Mouse (Mus musculus): ENCODE measurements around the gene Bnc1. TPM values are rescaled to one million over a fixed set of nuclear protein-coding genes. Genes with fewer than 3 reads are reported as not detected.

Gene Bnc1
- polyA plus RNA-seq, 1 experiment, result 0.07 TPM

GRCm38 (mm10) chr7:81933601-81934266 is 58.4 kb downstream of the Bnc1 start:
- under 1% methylated on average over 91 of the region's 103 CpGs for WGBS
- Histone ChIP-seq H3K27ac (ENCODE audit: insufficient read depth, low read length) (peak overlapping the region; percentile 41), H3K36me3 (ENCODE audit: control insufficient read depth, insufficient read depth, low read length) (no peaks in the 10 kb centered on the region), H3K4me1 (ENCODE audit: control insufficient read depth, insufficient read depth, insufficient read length) (peaks cover 10% of the 10 kb centered on the region; the same call in 1 of the 2 replicates), H3K27me3 (ENCODE audit: control insufficient read depth, insufficient read depth, low read length) (peaks cover 18% of the 10 kb centered on the region), H3K4me3 (ENCODE audit: extremely low read depth, insufficient read depth, insufficient read length) (peak overlapping the region; percentile 66)
- TF ChIP-seq CTCF (IDR thresholded peaks at IDR 0.05; ENCODE audit: extremely low read depth, insufficient read depth, insufficient read length, insufficient replicate concordance) (no peak), POLR2A (IDR thresholded peaks at IDR 0.05; ENCODE audit: low read depth, low read length) (no peak)
- peak in 1 of 2 experiments; percentile 13 for DNase-seq (ENCODE audit: low read depth in 1 of 2, low spot score in 2 of 2)

- no peaks in the 10 kb centered on the region for H3K36me3 ChIP-seq (ENCODE audit: control insufficient read depth, insufficient read depth, low read length)
- peak overlapping the region; percentile 66 for H3K4me3 ChIP-seq (ENCODE audit: extremely low read depth, insufficient read depth, insufficient read length)
- peaks cover 18% of the 10 kb centered on the region for H3K27me3 ChIP-seq (ENCODE audit: control insufficient read depth, insufficient read depth, low read length)
- 0 out of 2 replicates have a peak overlapping the region, but pooled peaks have one; percentile 0 for H3K27ac ChIP-seq (ENCODE audit: insufficient read depth, low read length)
- peaks cover 10% of the 10 kb centered on the region; the same call in 1 of the 2 replicates for H3K4me1 ChIP-seq (ENCODE audit: control insufficient read depth, insufficient read depth, insufficient read length)
- 11% methylated on average over 23 of the region's 23 CpGs for WGBS
- DNase-seq (ENCODE audit: low read depth in 1 of 2, low spot score in 2 of 2), result no peak
- no peak for TF ChIP-seq CTCF (IDR thresholded peaks at IDR 0.05; ENCODE audit: extremely low read depth, insufficient read depth, insufficient read length, insufficient replicate concordance)
- no peak for TF ChIP-seq POLR2A (IDR thresholded peaks at IDR 0.05; ENCODE audit: low read depth, low read length)
Observed at GRCm38 (mm10) chr7:81933061-81933600, 59.0 kb downstream of the Bnc1 start.

- no peak overlapping the region for H3K4me3 ChIP-seq (ENCODE audit: extremely low read depth, insufficient read depth, insufficient read length)
- peaks cover 18% of the 10 kb centered on the region for H3K27me3 ChIP-seq (ENCODE audit: control insufficient read depth, insufficient read depth, low read length)
- no peak for DNase-seq (ENCODE audit: low read depth in 1 of 2, low spot score in 2 of 2)
- 53% methylated on average over 5 of the region's 5 CpGs for WGBS
- H3K4me1 ChIP-seq (ENCODE audit: control insufficient read depth, insufficient read depth, insufficient read length), result peaks cover 10% of the 10 kb centered on the region; the same call in 1 of the 2 replicates
- TF ChIP-seq POLR2A (IDR thresholded peaks at IDR 0.05; ENCODE audit: low read depth, low read length) (no peak), CTCF (IDR thresholded peaks at IDR 0.05; ENCODE audit: extremely low read depth, insufficient read depth, insufficient read length, insufficient replicate concordance) (no peak)
- no peaks in the 10 kb centered on the region for H3K36me3 ChIP-seq (ENCODE audit: control insufficient read depth, insufficient read depth, low read length)
- H3K27ac ChIP-seq (ENCODE audit: insufficient read depth, low read length), result no peak overlapping the region
Observed at GRCm38 (mm10) chr7:81932521-81933045, 59.5 kb downstream of the Bnc1 start.

GRCm38 (mm10) chr7:81928998-81929397 is 63.1 kb downstream of the Bnc1 start:
- TF ChIP-seq CTCF (IDR thresholded peaks at IDR 0.05; ENCODE audit: extremely low read depth, insufficient read depth, insufficient read length, insufficient replicate concordance) (no peak), POLR2A (IDR thresholded peaks at IDR 0.05; ENCODE audit: low read depth, low read length) (no peak)
- H3K27me3 ChIP-seq (ENCODE audit: control insufficient read depth, insufficient read depth, low read length), result peaks cover 11% of the 10 kb centered on the region
- H3K36me3 ChIP-seq (ENCODE audit: control insufficient read depth, insufficient read depth, low read length), result no peaks in the 10 kb centered on the region
- H3K27ac ChIP-seq (ENCODE audit: insufficient read depth, low read length), result no peak overlapping the region
- H3K4me1 ChIP-seq (ENCODE audit: control insufficient read depth, insufficient read depth, insufficient read length), result peaks cover 6% of the 10 kb centered on the region; the same call in 1 of the 2 replicates
- 52% methylated on average over 7 of the region's 7 CpGs for whole genome bisulfite sequencing
- DNase-seq (ENCODE audit: low read depth in 1 of 2, low spot score in 2 of 2), result no peak
- no peak overlapping the region for H3K4me3 ChIP-seq (ENCODE audit: extremely low read depth, insufficient read depth, insufficient read length)

DNA sequence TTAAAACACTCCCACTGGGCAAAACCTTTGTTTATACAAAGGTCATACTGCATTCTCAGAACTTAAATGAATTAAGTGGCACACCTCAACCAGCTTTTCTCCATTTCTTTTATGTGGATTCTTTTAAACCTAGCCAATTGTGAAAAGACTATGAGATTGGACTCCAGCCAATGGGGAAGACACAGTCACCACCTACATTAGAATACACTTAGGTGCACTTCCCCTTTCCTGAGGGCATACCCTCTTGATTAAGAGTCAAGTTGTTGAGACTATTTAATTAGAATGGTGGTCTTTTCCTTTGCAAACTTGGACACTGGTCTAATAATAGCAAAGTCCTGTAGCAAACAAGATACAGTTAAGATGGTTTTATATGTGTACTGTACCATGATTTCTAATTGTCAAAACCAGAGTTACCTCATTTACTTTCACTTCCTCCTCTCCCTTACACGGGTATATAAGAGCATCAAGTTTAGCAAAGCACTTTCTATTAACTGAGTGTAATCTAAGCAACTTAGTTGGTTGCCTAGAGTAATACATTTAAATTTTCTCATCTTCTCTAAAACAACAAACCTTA is 70.6 kb downstream of the Bnc1 start:
- no peaks in the 10 kb centered on the region for H3K36me3 ChIP-seq (ENCODE audit: control insufficient read depth, insufficient read depth, low read length)
- 5% methylated on average over 1 of the region's 1 CpGs for WGBS
- no peak overlapping the region for H3K27ac ChIP-seq (ENCODE audit: insufficient read depth, low read length)
- no peak for TF ChIP-seq POLR2A (IDR thresholded peaks at IDR 0.05; ENCODE audit: low read depth, low read length)
- TF ChIP-seq CTCF (IDR thresholded peaks at IDR 0.05; ENCODE audit: extremely low read depth, insufficient read depth, insufficient read length, insufficient replicate concordance), result no peak
- no peaks in the 10 kb centered on the region; the same call in 1 of the 2 replicates for H3K4me1 ChIP-seq (ENCODE audit: control insufficient read depth, insufficient read depth, insufficient read length)
- H3K4me3 ChIP-seq (ENCODE audit: extremely low read depth, insufficient read depth, insufficient read length), result no peak overlapping the region
- DNase-seq (ENCODE audit: low read depth in 1 of 2, low spot score in 2 of 2), result peak in 1 of 2 experiments; percentile 55
- no peaks in the 10 kb centered on the region for H3K27me3 ChIP-seq (ENCODE audit: control insufficient read depth, insufficient read depth, low read length)

GRCm38 (mm10) chr7:81920314-81920713 is 71.8 kb downstream of the Bnc1 start:
- WGBS, result 77% methylated on average over 4 of the region's 4 CpGs
- no peaks in the 10 kb centered on the region for H3K36me3 ChIP-seq (ENCODE audit: control insufficient read depth, insufficient read depth, low read length)
- no peak overlapping the region for H3K27ac ChIP-seq (ENCODE audit: insufficient read depth, low read length)
- no peak for DNase-seq (ENCODE audit: low read depth in 1 of 2, low spot score in 2 of 2)
- no peak for TF ChIP-seq CTCF (IDR thresholded peaks at IDR 0.05; ENCODE audit: extremely low read depth, insufficient read depth, insufficient read length, insufficient replicate concordance)
- TF ChIP-seq POLR2A (IDR thresholded peaks at IDR 0.05; ENCODE audit: low read depth, low read length), result no peak
- no peak overlapping the region for H3K4me3 ChIP-seq (ENCODE audit: extremely low read depth, insufficient read depth, insufficient read length)
- no peaks in the 10 kb centered on the region for H3K27me3 ChIP-seq (ENCODE audit: control insufficient read depth, insufficient read depth, low read length)
- no peaks in the 10 kb centered on the region; the same call in 1 of the 2 replicates for H3K4me1 ChIP-seq (ENCODE audit: control insufficient read depth, insufficient read depth, insufficient read length)
